Mouse (Mus musculus): Measurements from ENCODE around the gene Rnpep. TPM values are rescaled to one million over a fixed set of nuclear protein-coding genes. Genes with fewer than 3 reads are reported as not detected.

Rnpep gene
- 10 to 100 TPM; 50.5 to 54.8 TPM for total RNA-seq (2021)

- intact Hi-C loops (cut with DNase I): loop anchor here (2.0 kb wide), 1 partner anchor 85 kb away; no protein-coding TSS in a partner anchor
- peak; percentile 66 to 78 for DNase-seq (ENCODE audit: low spot score in 2 of 2)
Measured at GRCm38 (mm10) chr1:135283826-135284291, at the start of gene Rnpep. Gene Rnpep, minus strand, starts transcription at chr1:135284084.

- intact Hi-C loops (cut with DNase I): no loop called here
- no peak for DNase-seq (ENCODE audit: low spot score in 2 of 2)
Measured at GRCm38 (mm10) chr1:135330578-135330977, 46.7 kb upstream of the Rnpep start.

- peak in 1 of 2 experiments; percentile 61 for DNase-seq (ENCODE audit: low spot score in 2 of 2)
- intact Hi-C loops (cut with DNase I): no loop called here
Measured at GRCm38 (mm10) chr1:135328368-135328767, 44.5 kb upstream of the Rnpep start.

- no peak for DNase-seq (ENCODE audit: low spot score in 2 of 2)
- intact Hi-C loops (cut with DNase I): no loop called here
Measured at GRCm38 (mm10) chr1:135325934-135326333, 42.0 kb upstream of the Rnpep start.

- intact Hi-C loops (cut with DNase I): no loop called here
- DNase-seq (ENCODE audit: low spot score in 2 of 2): peak in 1 of 2 experiments; percentile 16
Measured at GRCm38 (mm10) chr1:135324571-135324970, 40.7 kb upstream of the Rnpep start, which contains the start of gene Lmod1. Gene Lmod1, plus strand, starts transcription at chr1:135324807.

GRCm38 (mm10) chr1:135323367-135323901, 39.5 kb upstream of the Rnpep start:
- DNase-seq (ENCODE audit: low spot score in 2 of 2): no peak
- intact Hi-C loops (cut with DNase I): no loop called here

GRCm38 (mm10) chr1:135313284-135314031, 29.6 kb upstream of the Rnpep start, which contains the start of gene Timm17a:
Gene Timm17a, minus strand, starts transcription at chr1:135313778.
- peak; percentile 94 to 97 for DNase-seq (ENCODE audit: low spot score in 2 of 2)
- intact Hi-C loops (cut with DNase I): loop anchor here (2.0 kb wide), 1 partner anchor 55 kb away; no protein-coding TSS in a partner anchor

- no peak for DNase-seq (ENCODE audit: low spot score in 2 of 2)
- intact Hi-C loops (cut with DNase I): loop anchor here (2.0 kb wide), 1 partner anchor 57 kb away; no protein-coding TSS in a partner anchor
Measured at GRCm38 (mm10) chr1:135312201-135312600, 28.3 kb upstream of the Rnpep start.

GRCm38 (mm10) chr1:135311356-135311755, 27.5 kb upstream of the Rnpep start:
- no peak for DNase-seq (ENCODE audit: low spot score in 2 of 2)
- intact Hi-C loops (cut with DNase I): no loop called here

- DNase-seq (ENCODE audit: low spot score in 2 of 2): no peak
- intact Hi-C loops (cut with DNase I): no loop called here
Measured at GRCm38 (mm10) chr1:135290908-135291307, 7.0 kb upstream of the Rnpep start.

- DNase-seq (ENCODE audit: low spot score in 2 of 2): no peak
- intact Hi-C loops (cut with DNase I): no loop called here
Measured at GRCm38 (mm10) chr1:135286311-135286710, 2.4 kb upstream of the Rnpep start.

- intact Hi-C loops (cut with DNase I): loop anchor here (2.0 kb wide), 1 partner anchor 85 kb away; no protein-coding TSS in a partner anchor
- peak; percentile 52 to 71 for DNase-seq (ENCODE audit: low spot score in 2 of 2)
Measured at GRCm38 (mm10) chr1:135283287-135283825, 528 bp downstream of the Rnpep start.

- intact Hi-C loops (cut with DNase I): loop anchor here (2.0 kb wide), 1 partner anchor 86 kb away; no protein-coding TSS in a partner anchor
- DNase-seq (ENCODE audit: low spot score in 2 of 2): no peak
Measured at GRCm38 (mm10) chr1:135282536-135283286, 1.2 kb downstream of the Rnpep start.

- intact Hi-C loops (cut with DNase I): loop anchor here (2.0 kb wide), 1 partner anchor 87 kb away; no protein-coding TSS in a partner anchor
- DNase-seq (ENCODE audit: low spot score in 2 of 2): no peak
Measured at GRCm38 (mm10) chr1:135281841-135282240, 2.0 kb downstream of the Rnpep start.

- intact Hi-C loops (cut with DNase I): no loop called here
- peak; percentile 34 to 65 for DNase-seq (ENCODE audit: low spot score in 2 of 2)
Measured at GRCm38 (mm10) chr1:135280646-135281045, 3.2 kb downstream of the Rnpep start.

GRCm38 (mm10) chr1:135271371-135271770, 12.5 kb downstream of the Rnpep start:
- intact Hi-C loops (cut with DNase I): no loop called here
- no peak for DNase-seq (ENCODE audit: low spot score in 2 of 2)

GRCm38 (mm10) chr1:135267663-135268446, 16.0 kb downstream of the Rnpep start:
- intact Hi-C loops (cut with DNase I): no loop called here
- no peak for DNase-seq (ENCODE audit: low spot score in 2 of 2)

- intact Hi-C loops (cut with DNase I): no loop called here
- no peak for DNase-seq (ENCODE audit: low spot score in 2 of 2)
Measured at GRCm38 (mm10) chr1:135265834-135266233, 18.1 kb downstream of the Rnpep start.

GRCm38 (mm10) chr1:135263316-135263715, 20.6 kb downstream of the Rnpep start:
- no peak for DNase-seq (ENCODE audit: low spot score in 2 of 2)
- intact Hi-C loops (cut with DNase I): no loop called here
